Mouse (Mus musculus) C2C12 (cell line): ENCODE results near the gene Slc4a3. TPM values are rescaled to one million over a fixed set of nuclear protein-coding genes. Genes with fewer than 3 reads are reported as not detected.

Experiments used
- H3K27me3 ChIP-seq: one replicate; pipeline ENCODE4 v1.6.1; 2011; ENCODE audit not compliant: control insufficient read depth, insufficient read depth, insufficient read length
- H3K36me3 ChIP-seq: one replicate; pipeline ENCODE4 v1.6.1; 2011; ENCODE audit not compliant: control insufficient read depth, insufficient read depth
- H3K4me3 ChIP-seq: one replicate; pipeline ENCODE4 v1.5.1; 2011; ENCODE audit warnings: mild to moderate bottlenecking, control low read depth; ENCODE audit not compliant: poor library complexity, insufficient read depth, severe bottlenecking
- H3K79me2 ChIP-seq: one replicate; pipeline ENCODE4 v1.6.1; 2011; ENCODE audit not compliant: control insufficient read depth, insufficient read depth
- H3K79me3 ChIP-seq: one replicate; pipeline ENCODE4 v1.6.1; 2011; ENCODE audit warnings: low read depth, control low read depth
- H3ac ChIP-seq: one replicate; pipeline ENCODE3; 2011; ENCODE audit warnings: low read depth; ENCODE audit not compliant: control insufficient read depth, insufficient read length
- CEBPB ChIP-seq: IDR thresholded peaks from one replicate; pipeline ENCODE4 v1.6.1; 2011; ENCODE audit warnings: low read depth, mild to moderate bottlenecking, control low read depth, moderate library complexity
- CTCF ChIP-seq: IDR thresholded peaks from one replicate; pipeline ENCODE4 v1.5.1; 2011; ENCODE audit not compliant: control insufficient read depth, insufficient read depth, insufficient read length
- FOSL1 ChIP-seq: IDR thresholded peaks from one replicate; pipeline ENCODE4 v1.8.0; 2011; ENCODE audit warnings: mild to moderate bottlenecking, low read length; ENCODE audit not compliant: poor library complexity, insufficient read depth, severe bottlenecking
- MAX ChIP-seq: IDR thresholded peaks from one replicate; pipeline ENCODE4 v1.6.1; 2011; ENCODE audit warnings: mild to moderate bottlenecking, control low read depth
- MYOD1 ChIP-seq: IDR thresholded peaks from one replicate; pipeline ENCODE4 v1.6.1; 2011; ENCODE audit warnings: low read depth; ENCODE audit not compliant: control insufficient read depth, insufficient read length
- MYOG ChIP-seq: IDR thresholded peaks from one replicate; pipeline ENCODE4 v1.6.1; 2011; ENCODE audit not compliant: control insufficient read depth, insufficient read length; ENCODE audit errors: extremely low read depth
- USF1 ChIP-seq: IDR thresholded peaks from one replicate; pipeline ENCODE4 v1.6.1; 2011; ENCODE audit warnings: low read depth, mild to moderate bottlenecking, control low read depth, moderate library complexity
- polyA plus RNA-seq: library from polyadenylated mRNA; unstranded; fragments of >200 nt; fragmentation: generic; extraction: Trizol; gene quantifications from one replicate; pipeline ENCODE4 v1.2.1, GENCODE M21; 2012; ENCODE audit warnings: missing spikeins

Gene Slc4a3
- polyA plus RNA-seq, 1 experiment, result 3.1 TPM

GRCm38 (mm10) chr1:75544351-75544750, 1.7 kb upstream of the Slc4a3 start:
- H3K79me2 ChIP-seq, result no peaks in the 10 kb centered on the region
- no peak overlapping the region for H3K4me3 ChIP-seq
- H3K36me3 ChIP-seq, result no peaks in the 10 kb centered on the region
- H3ac ChIP-seq, result no peak overlapping the region
- no peak for TF ChIP-seq MYOG
- TF ChIP-seq MAX, result no peak
- TF ChIP-seq CTCF, result no peak
- no peak for TF ChIP-seq CEBPB
- no peak for TF ChIP-seq FOSL1
- TF ChIP-seq USF1, result no peak
- no peak for TF ChIP-seq MYOD1
- no peaks in the 10 kb centered on the region for H3K27me3 ChIP-seq
- no peaks in the 10 kb centered on the region for H3K79me3 ChIP-seq

DNA sequence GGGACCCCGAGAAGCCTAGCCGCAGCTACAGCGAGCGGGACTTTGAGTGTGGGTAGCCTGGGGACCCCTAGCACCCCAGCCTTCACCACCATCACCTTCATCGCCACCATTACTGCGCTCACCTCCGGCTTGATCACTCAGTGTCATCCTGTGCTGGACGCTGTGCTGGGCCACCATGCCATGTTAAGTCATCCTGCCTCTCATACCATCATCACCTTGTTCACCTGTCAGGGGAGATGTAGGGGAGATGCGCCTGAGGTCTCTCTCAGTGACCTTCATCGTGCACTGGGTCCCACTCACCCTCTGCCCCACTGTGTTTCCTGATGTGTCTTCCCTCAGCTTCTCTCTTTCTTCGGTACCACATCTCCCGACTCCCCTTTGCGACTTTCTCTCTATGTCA, 1.3 kb downstream of the Slc4a3 start:
- no peak overlapping the region for H3ac ChIP-seq
- no peaks in the 10 kb centered on the region for H3K79me2 ChIP-seq
- H3K36me3 ChIP-seq, result no peaks in the 10 kb centered on the region
- no peak overlapping the region for H3K4me3 ChIP-seq
- H3K27me3 ChIP-seq, result no peaks in the 10 kb centered on the region
- no peaks in the 10 kb centered on the region for H3K79me3 ChIP-seq
- no peak for TF ChIP-seq FOSL1
- TF ChIP-seq MYOD1, result no peak
- no peak for TF ChIP-seq USF1
- TF ChIP-seq MAX, result no peak
- no peak for TF ChIP-seq CEBPB
- no peak for TF ChIP-seq MYOG
- TF ChIP-seq CTCF, result no peak

- Histone ChIP-seq H3ac (no peak overlapping the region), H3K27me3 (no peaks in the 10 kb centered on the region), H3K79me2 (no peaks in the 10 kb centered on the region), H3K4me3 (no peak overlapping the region), H3K36me3 (no peaks in the 10 kb centered on the region), H3K79me3 (no peaks in the 10 kb centered on the region)
- TF ChIP-seq USF1 (no peak), CTCF (no peak), MYOG (no peak), MAX (no peak), FOSL1 (no peak), CEBPB (no peak), MYOD1 (no peak)
These were observed 2.0 kb downstream of the Slc4a3 start for GRCm38 (mm10) chr1:75548083-75548482.

DNA sequence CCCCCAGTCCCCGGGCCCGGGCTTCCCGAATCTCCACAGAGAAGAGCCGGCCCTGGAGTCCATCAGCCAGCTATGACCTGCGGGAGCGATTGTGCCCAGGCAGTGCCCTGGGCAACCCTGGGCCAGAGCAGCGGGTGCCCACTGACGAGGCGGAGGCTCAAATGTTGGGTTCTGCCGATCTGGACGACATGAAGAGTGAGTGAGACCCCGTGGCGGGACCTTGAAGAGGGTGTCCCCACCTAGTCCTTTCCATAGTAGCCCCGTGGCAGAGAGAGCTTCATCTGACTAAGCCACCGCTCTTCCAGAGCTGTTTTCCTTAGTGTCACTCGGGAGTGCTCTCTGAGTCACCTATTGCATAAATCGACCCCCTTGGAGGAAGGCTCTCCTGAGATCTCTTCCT, 2.8 kb downstream of the Slc4a3 start:
- no peaks in the 10 kb centered on the region for H3K79me2 ChIP-seq
- no peak overlapping the region for H3K4me3 ChIP-seq
- TF ChIP-seq MYOD1, result no peak
- TF ChIP-seq USF1, result no peak
- TF ChIP-seq FOSL1, result no peak
- TF ChIP-seq CTCF, result no peak
- no peak for TF ChIP-seq CEBPB
- no peak for TF ChIP-seq MAX
- no peak for TF ChIP-seq MYOG
- H3ac ChIP-seq, result no peak overlapping the region
- no peaks in the 10 kb centered on the region for H3K27me3 ChIP-seq
- no peaks in the 10 kb centered on the region for H3K36me3 ChIP-seq
- H3K79me3 ChIP-seq, result no peaks in the 10 kb centered on the region

GRCm38 (mm10) chr1:75549289-75550279, 3.5 kb downstream of the Slc4a3 start:
- Histone ChIP-seq H3K4me3 (no peak overlapping the region), H3K79me2 (no peaks in the 10 kb centered on the region), H3K27me3 (no peaks in the 10 kb centered on the region), H3K79me3 (no peaks in the 10 kb centered on the region), H3K36me3 (no peaks in the 10 kb centered on the region), H3ac (no peak overlapping the region)
- no peak for TF ChIP-seq USF1
- no peak for TF ChIP-seq CTCF
- no peak for TF ChIP-seq CEBPB
- no peak for TF ChIP-seq MYOD1
- no peak for TF ChIP-seq FOSL1
- no peak for TF ChIP-seq MAX
- no peak for TF ChIP-seq MYOG

- H3K79me2 ChIP-seq, result no peaks in the 10 kb centered on the region
- TF ChIP-seq MAX, result no peak
- TF ChIP-seq MYOG, result no peak
- no peak for TF ChIP-seq MYOD1
- no peak for TF ChIP-seq CEBPB
- no peak for TF ChIP-seq USF1
- TF ChIP-seq CTCF, result no peak
- no peak for TF ChIP-seq FOSL1
- H3K27me3 ChIP-seq, result no peaks in the 10 kb centered on the region
- H3K4me3 ChIP-seq, result no peak overlapping the region
- H3K36me3 ChIP-seq, result no peaks in the 10 kb centered on the region
- no peaks in the 10 kb centered on the region for H3K79me3 ChIP-seq
- no peak overlapping the region for H3ac ChIP-seq
These were observed 4.5 kb downstream of the Slc4a3 start for GRCm38 (mm10) chr1:75550586-75550985.
